Mouse (Mus musculus) myocyte (in vitro differentiated cells): Measurements from ENCODE around the gene Defb48.

Experiments used
- CEBPB ChIP-seq: IDR thresholded peaks from 2 replicates; pipeline ENCODE4 v1.6.1; 2011; ENCODE audit warnings: mild to moderate bottlenecking, moderate library complexity; ENCODE audit not compliant: poor library complexity, insufficient read depth, severe bottlenecking
- E2F4 ChIP-seq: IDR thresholded peaks from one replicate; pipeline ENCODE4 v1.6.1; 2011; ENCODE audit warnings: mild to moderate bottlenecking, control low read depth, moderate library complexity; ENCODE audit not compliant: insufficient read depth
- MAX ChIP-seq: IDR thresholded peaks from one replicate; pipeline ENCODE4 v1.6.1; 2011; ENCODE audit warnings: low read depth, mild to moderate bottlenecking, control low read depth
- MYOG ChIP-seq, 3 experiments: IDR thresholded peaks; one replicate each; pipeline ENCODE4 v1.6.1; 2011; ENCODE audit warnings: control low read depth in 2 of 3, low read depth in 2 of 3, mild to moderate bottlenecking in 2 of 3; ENCODE audit not compliant: insufficient read length in 2 of 3, control insufficient read depth in 1 of 3, insufficient read depth in 1 of 3
- POLR2A ChIP-seq: IDR thresholded peaks from one replicate; pipeline ENCODE4 v1.6.1; 2011; ENCODE audit warnings: low read depth, mild to moderate bottlenecking, control low read depth, moderate library complexity; ENCODE audit not compliant: insufficient read length
- POLR2AphosphoS2 ChIP-seq: IDR thresholded peaks from one replicate; pipeline ENCODE4 v1.6.1; 2011; ENCODE audit warnings: low read depth, control low read depth; ENCODE audit not compliant: insufficient read length
- SRF ChIP-seq: IDR thresholded peaks from one replicate; pipeline ENCODE4 v1.6.1; 2011; ENCODE audit warnings: low read depth; ENCODE audit not compliant: control insufficient read depth, insufficient read length
- TCF3 ChIP-seq: IDR thresholded peaks from one replicate; pipeline ENCODE4 v1.6.1; 2011; ENCODE audit warnings: low read depth, control low read depth; ENCODE audit not compliant: insufficient read length
- USF1 ChIP-seq: IDR thresholded peaks from one replicate; pipeline ENCODE4 v1.6.1; 2011; ENCODE audit warnings: low read depth, mild to moderate bottlenecking, control low read depth, moderate library complexity

DNA sequence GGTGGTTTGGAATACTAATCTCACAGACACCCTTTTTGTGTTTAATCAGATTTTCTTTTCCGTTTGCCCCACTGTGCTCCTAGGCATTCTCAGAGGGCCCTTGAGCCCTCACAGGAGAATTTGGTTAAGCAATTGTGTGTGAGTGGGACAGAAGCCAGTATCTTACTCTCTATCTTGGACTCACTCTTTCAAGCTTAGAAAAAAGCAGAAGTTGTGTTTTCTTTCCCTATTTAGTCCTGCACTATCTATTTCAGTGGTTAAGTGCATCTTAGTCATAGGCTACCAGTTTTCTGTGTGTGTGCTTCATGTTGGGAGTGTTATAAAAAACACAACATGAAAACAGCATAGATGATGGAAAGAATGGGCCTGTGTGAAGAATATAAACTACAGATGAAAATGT lies 4.5 kb downstream of the Defb48 start:
- TF ChIP-seq POLR2AphosphoS2 (no peak), POLR2A (no peak), SRF (no peak), MYOG (IDR thresholded peaks at IDR 0.05; ENCODE audit: control insufficient read depth in 1 of 3, insufficient read depth in 1 of 3, insufficient read length in 2 of 3, low read depth in 2 of 3) (no peak), E2F4 (no peak), MAX (no peak), USF1 (no peak), TCF3 (no peak), CEBPB (no peak)
